ENCODE assay signal across 9 mouse cellular contexts in the genomic region with DNA sequence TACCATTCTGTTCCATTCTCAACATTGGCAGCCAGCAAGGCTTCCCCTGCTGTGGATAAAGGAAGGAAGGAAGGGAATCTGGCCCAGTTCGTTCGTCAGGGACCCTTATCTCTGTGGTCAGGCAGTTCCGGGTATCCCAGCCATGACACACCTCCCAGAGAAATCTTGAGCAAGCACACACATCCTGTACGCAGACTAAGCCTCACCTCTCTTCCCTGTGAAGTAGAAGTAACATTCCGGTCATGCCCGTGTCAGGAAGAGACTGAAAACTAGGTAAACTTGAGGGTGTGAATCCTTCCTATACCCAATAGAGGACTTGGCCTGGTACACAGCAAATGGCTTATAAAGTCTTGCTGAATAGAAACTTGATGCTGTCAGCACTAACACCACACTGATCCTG. TPM values are rescaled to one million over a fixed set of nuclear protein-coding genes. Genes with fewer than 3 reads are reported as not detected.
DNase-seq lines count a peak whose midpoint lies in the region; ATAC-seq lines count a peak whose summit lies in the region.
"Had no signal": no experiment of that assay in that cellular context is flagged by ENCODE, and none has a peak within 500 bp of the region (broad histone marks: within the 10 kb centered on the region; RNA-seq: fewer than 3 reads in every experiment).

No protein-coding gene starts in this region.

- H3K27ac ChIP-seq in kidney, embryonic 15.5 days, result peak overlapping the region; percentile 54
- H3K27ac ChIP-seq: embryonic facial prominence, embryonic 12.5 days had no signal

- 56% methylated on average over 6 of the region's 6 CpGs for WGBS in kidney, embryonic 15.5 days

- H3K9me3 ChIP-seq in kidney, embryonic 15.5 days (replicated peaks), result no peaks in the 10 kb centered on the region
- H3K9me3 ChIP-seq: embryonic facial prominence, embryonic 12.5 days had no signal

- DNase-seq in adrenal gland, adult 2 months, result peak; percentile 65
- DNase-seq in adrenal gland, postnatal 25 days, result no peak
- DNase-seq in heart, adult 11 months, result peak; percentile 99
- peak; percentile 88 for DNase-seq in lung, postnatal 25 days (ENCODE audit: low spot score)
- DNase-seq in cerebellum, adult 9-11 months, result no peak
- no peak for DNase-seq in T-cell, adult 2 months (ENCODE audit: low spot score)
- no peak for DNase-seq in embryo, embryonic 10.5 days (ENCODE audit: low spot score)

- no peaks in the 10 kb centered on the region for H3K27me3 ChIP-seq in kidney, embryonic 15.5 days
- H3K27me3 ChIP-seq: embryonic facial prominence, embryonic 12.5 days had no signal

- H3K4me3 ChIP-seq in kidney, embryonic 15.5 days (replicated peaks), result no peak overlapping the region
- H3K4me3 ChIP-seq: embryonic facial prominence, embryonic 12.5 days had no signal

- H3K36me3 ChIP-seq in kidney, embryonic 15.5 days, result no peaks in the 10 kb centered on the region
- H3K36me3 ChIP-seq: embryonic facial prominence, embryonic 12.5 days had no signal

- H3K9ac ChIP-seq in kidney, embryonic 15.5 days, result no peak overlapping the region
- H3K9ac ChIP-seq: embryonic facial prominence, embryonic 12.5 days had no signal

- peaks cover 79% of the 10 kb centered on the region for H3K4me1 ChIP-seq in kidney, embryonic 15.5 days

- 0 out of 2 replicates have a peak, but pooled peaks have one; percentile 17 for ATAC-seq in kidney, embryonic 15.5 days (replicated peaks; ENCODE audit: low FRiP score)

- no peak overlapping the region for H3K4me2 ChIP-seq in kidney, embryonic 15.5 days
- H3K4me2 ChIP-seq: embryonic facial prominence, embryonic 12.5 days had no signal

RNA-seq across cellular contexts. Expression of a gene that starts 21.9 kb away (rescaled TPM):
- total RNA-seq in adrenal gland, adult 2 months (2021), result 10 to 100 TPM in 1 of 2 experiments, 1 to 10 TPM in 1; 7.6 to 20.6 TPM
- polyA plus RNA-seq in adrenal gland, adult 2 months (2012; rRNA removed), result 17.2 and 23.7 TPM in 2 replicates
- 11.7 and 13.2 TPM in 2 replicates for total RNA-seq in adrenal gland, postnatal 25 days (2021)
- 69.3 and 73.1 TPM in 2 replicates for polyA plus RNA-seq in kidney, embryonic 15.5 days (2015; fragmentation: Nextera tagmentation; extraction: Ambion mirVana)

Comparison
In these comparisons a context has a peak if more than half of its experiments do, and no peak if none do; other contexts are left out.
1. DNase-seq: peak in adrenal gland, adult 2 months (single experiment), heart, adult 11 months (single experiment) and lung, postnatal 25 days (single experiment); none in adrenal gland, postnatal 25 days (single experiment), cerebellum, adult 9-11 months (single experiment), T-cell, adult 2 months (single experiment) and embryo, embryonic 10.5 days (single experiment).